Mouse (Mus musculus): ENCODE data around the gene Rpusd4.

DNA sequence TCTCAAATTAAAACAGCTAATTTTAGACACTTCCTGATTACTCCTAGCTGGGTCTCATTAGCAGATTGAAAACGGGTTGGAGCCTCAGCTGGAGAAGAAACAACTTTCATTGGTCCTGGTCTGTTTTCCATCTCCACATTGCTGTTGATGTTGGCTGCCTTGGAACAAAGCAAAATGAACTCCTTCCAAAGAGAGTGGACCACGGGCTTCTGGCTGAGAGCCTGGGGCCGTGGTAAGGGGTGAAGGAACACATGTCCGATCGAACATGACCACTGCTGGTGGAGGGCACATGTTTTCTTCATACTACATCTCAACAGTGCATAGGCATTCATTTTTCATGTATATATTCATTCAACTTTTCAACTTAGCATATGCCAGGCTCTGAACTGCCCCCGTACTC is 42.7 kb downstream of the Rpusd4 start:
- no peak for TF ChIP-seq CTCF (IDR thresholded peaks at IDR 0.05; ENCODE audit: low read depth, low read length)
- no peak for TF ChIP-seq POLR2A (IDR thresholded peaks at IDR 0.05; ENCODE audit: insufficient read depth, low read length)
